Mouse (Mus musculus): Measurements from ENCODE around the gene Saa1. TPM values are rescaled to one million over a fixed set of nuclear protein-coding genes. Genes with fewer than 3 reads are reported as not detected.

The Saa1 gene
- not detected in 2 replicates for polyA plus RNA-seq (2012; ENCODE audit: low replicate concordance)

DNA sequence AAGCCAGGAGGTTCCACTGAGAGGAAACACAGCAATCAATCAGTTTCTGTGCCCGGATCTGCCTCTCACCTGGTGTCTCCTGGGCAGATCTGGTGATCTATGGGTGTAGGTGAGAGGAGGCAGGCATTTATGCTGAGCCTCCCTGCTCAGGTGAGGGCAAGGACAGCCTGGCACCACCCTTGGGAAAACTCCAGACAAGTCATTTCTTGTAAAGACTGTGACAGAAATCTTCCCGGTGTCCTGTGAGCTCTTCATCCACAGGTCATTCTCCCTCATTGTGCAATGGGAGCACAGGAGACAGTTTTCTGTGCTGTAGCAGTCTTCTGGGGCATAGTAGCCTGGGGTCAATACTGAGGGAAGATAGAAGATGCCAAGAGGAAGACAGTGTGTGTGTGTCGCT, at the start of gene Saa1:
TSS of gene Saa1 (minus strand) at position 101 of the 400 bp plus-strand sequence.

DNA sequence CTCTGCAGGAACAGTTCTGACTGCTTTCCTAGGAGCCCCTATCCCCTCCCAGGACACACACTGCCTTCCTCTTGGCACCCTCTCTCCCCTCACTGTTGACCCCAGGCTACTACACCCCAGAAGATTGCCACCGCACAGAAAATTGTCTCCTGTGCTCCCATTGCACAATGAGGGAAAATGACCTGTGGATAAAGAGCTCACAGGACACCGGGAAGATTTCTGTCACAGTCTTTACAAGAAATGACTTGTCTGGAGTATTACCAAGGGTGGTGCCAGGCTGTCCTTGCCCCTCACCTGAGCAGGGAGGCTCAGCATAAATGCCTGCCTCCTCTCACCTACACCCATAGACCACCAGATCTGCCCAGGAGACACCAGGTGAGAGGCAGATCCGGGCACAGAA, 8.7 kb upstream of the Saa1 start, which contains the start of gene Saa2:
TSS of gene Saa2 (plus strand) at position 301 of the 400 bp plus-strand sequence.

DNA sequence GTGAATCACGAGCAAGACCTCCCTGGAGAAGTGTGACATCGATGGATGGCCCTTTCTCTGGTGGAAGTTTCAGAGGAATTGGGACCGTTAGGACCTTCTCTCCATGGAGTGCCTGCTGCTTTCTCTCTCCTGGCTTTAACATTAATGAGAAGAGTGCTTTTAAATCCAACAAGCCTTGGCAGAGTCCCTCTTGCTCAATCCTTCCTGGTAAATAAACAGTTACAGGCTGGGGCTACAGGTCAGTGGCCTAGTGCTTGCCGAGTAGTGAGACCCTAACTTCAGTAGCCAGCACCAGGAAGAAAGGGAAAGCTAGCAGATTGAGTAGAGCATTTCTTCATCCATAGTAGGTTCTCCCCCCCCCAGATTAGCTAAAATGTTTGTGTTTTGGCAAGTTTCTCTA, 10.3 kb downstream of the Saa1 start, which contains the start of gene Saa4:
TSS of gene Saa4 (minus strand) at position 146 of the 400 bp plus-strand sequence.

DNA sequence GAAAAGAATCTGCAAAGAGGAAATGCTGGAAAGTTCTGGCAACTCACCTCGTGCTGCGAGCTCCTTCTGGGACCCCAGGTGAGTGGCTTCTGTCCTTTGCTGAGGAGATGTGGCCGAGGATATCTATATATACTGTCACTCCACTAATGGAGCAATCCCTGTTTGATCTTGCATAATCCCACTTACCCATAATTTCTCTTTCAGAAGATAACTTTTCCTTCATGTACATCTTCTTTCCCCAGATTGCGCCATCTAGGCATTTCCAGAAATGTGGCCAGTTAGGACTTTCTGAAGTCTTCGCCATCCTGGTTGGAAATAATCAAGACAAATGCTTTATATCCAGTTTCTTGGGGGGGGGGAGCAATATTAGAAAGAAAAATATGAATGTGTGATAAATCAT, 27.2 kb downstream of the Saa1 start, which contains the start of gene Saa3:
TSS of gene Saa3 (minus strand) at position 101 of the 400 bp plus-strand sequence.

DNA sequence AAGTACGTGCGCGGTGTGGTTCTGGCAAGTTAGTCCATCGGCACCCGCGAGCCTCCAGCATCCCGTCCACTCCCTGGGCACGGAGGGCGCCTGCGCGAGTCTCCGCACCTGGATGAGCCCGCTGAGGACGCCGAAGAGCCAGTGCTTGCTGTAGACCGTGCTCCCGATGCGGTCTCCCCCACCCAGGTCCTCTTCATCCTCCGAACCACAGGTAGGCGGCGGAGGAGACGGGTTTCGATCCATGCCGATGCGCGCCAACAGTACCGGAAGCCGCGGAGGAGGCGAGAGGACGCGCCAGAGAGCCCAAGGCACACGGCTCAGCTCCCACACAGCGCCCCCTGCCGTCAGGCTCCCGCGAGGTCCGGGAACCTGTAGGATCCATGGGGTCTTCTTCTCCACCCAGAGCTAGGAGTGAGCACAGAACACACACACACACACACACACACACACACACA, 32.4 kb downstream of the Saa1 start, which contains the start of gene Saal1:
TSS of gene Saal1 (minus strand) at position 291 of the 455 bp plus-strand sequence.

Other genes starting within 250 kb of the Saa1 start
- gene Sergef, start 103.2 kb downstream of the Saa1 start, polyA plus RNA-seq (2012; ENCODE audit: low replicate concordance), result 1.5 and 3.6 TPM in 2 replicates
- 0.03 TPM in 1 of 2 replicates, not detected in the other for gene Tph1, start 70.4 kb downstream of the Saa1 start, polyA plus RNA-seq (2012; ENCODE audit: low replicate concordance)
- 1.6 TPM in 2 replicates for gene Saal1, start 32.3 kb downstream of the Saa1 start, polyA plus RNA-seq (2012; ENCODE audit: low replicate concordance)
- gene Saa3, start 27.3 kb downstream of the Saa1 start, polyA plus RNA-seq (2012; ENCODE audit: low replicate concordance), result 0.25 and 8.7 TPM in 2 replicates
- not detected in 2 replicates for gene Saa4, start 10.4 kb downstream of the Saa1 start, polyA plus RNA-seq (2012; ENCODE audit: low replicate concordance)
- not detected in 2 replicates for gene Saa2, start 8.8 kb upstream of the Saa1 start, polyA plus RNA-seq (2012; ENCODE audit: low replicate concordance)
- 6.4 and 8.8 TPM in 2 replicates for gene Hps5, start 53.1 kb upstream of the Saa1 start, polyA plus RNA-seq (2012; ENCODE audit: low replicate concordance)
- 19.8 and 38.6 TPM in 2 replicates for gene Gtf2h1, start 53.1 kb upstream of the Saa1 start, polyA plus RNA-seq (2012; ENCODE audit: low replicate concordance)
- 133 and 232 TPM in 2 replicates for gene Ldha, start 98.5 kb upstream of the Saa1 start, polyA plus RNA-seq (2012; ENCODE audit: low replicate concordance)
- gene Ldhc, start 118.2 kb upstream of the Saa1 start, polyA plus RNA-seq (2012; ENCODE audit: low replicate concordance), result not detected in 2 replicates
- gene Tsg101, start 177.0 kb upstream of the Saa1 start, polyA plus RNA-seq (2012; ENCODE audit: low replicate concordance), result 32.6 and 38.8 TPM in 2 replicates
- 0.37 and 0.39 TPM in 2 replicates for gene Uevld, start 215.5 kb upstream of the Saa1 start, polyA plus RNA-seq (2012; ENCODE audit: low replicate concordance)
- gene Gm9999, start 240.6 kb upstream of the Saa1 start, polyA plus RNA-seq (2012; ENCODE audit: low replicate concordance), result not detected in 2 replicates